Mouse (Mus musculus): ENCODE results near the gene Efemp2. TPM values are rescaled to one million over a fixed set of nuclear protein-coding genes. Genes with fewer than 3 reads are reported as not detected.

Efemp2 gene
- polyA plus RNA-seq, 2 experiments from 2014 or later: 1.5 to 1.9 TPM

- no peak for ATAC-seq
Observed at GRCm38 (mm10) chr19:5455037-5455436, 18.7 kb upstream of the Efemp2 start.

GRCm38 (mm10) chr19:5455568-5455967 lies 18.2 kb upstream of the Efemp2 start:
- no peak for ATAC-seq

GRCm38 (mm10) chr19:5456241-5456921 lies 17.4 kb upstream of the Efemp2 start:
- ATAC-seq: no peak

GRCm38 (mm10) chr19:5456922-5457745 lies 16.6 kb upstream of the Efemp2 start:
- ATAC-seq: peak; percentile 77

GRCm38 (mm10) chr19:5457746-5458442 lies 15.9 kb upstream of the Efemp2 start, which contains the start of gene Ccdc85b:
Gene Ccdc85b (minus strand): TSS chr19:5457894.
- no peak for ATAC-seq

GRCm38 (mm10) chr19:5459019-5459418 lies 14.7 kb upstream of the Efemp2 start:
- no peak for ATAC-seq

GRCm38 (mm10) chr19:5459896-5460295 lies 13.9 kb upstream of the Efemp2 start:
- no peak for ATAC-seq

- peak; percentile 72 for ATAC-seq
Observed at GRCm38 (mm10) chr19:5460465-5460911, 13.3 kb upstream of the Efemp2 start, which contains the start of gene Fibp. Gene Fibp (plus strand): TSS chr19:5460615.

- ATAC-seq: no peak
Observed at GRCm38 (mm10) chr19:5461411-5461810, 12.3 kb upstream of the Efemp2 start.

- no peak for ATAC-seq
Observed at GRCm38 (mm10) chr19:5463212-5463611, 10.5 kb upstream of the Efemp2 start.

GRCm38 (mm10) chr19:5463791-5464562 lies 9.8 kb upstream of the Efemp2 start:
- no peak for ATAC-seq

- ATAC-seq: no peak
Observed at GRCm38 (mm10) chr19:5465037-5465436, 8.7 kb upstream of the Efemp2 start.

- ATAC-seq: no peak
Observed at GRCm38 (mm10) chr19:5466916-5467500, 6.7 kb upstream of the Efemp2 start.

GRCm38 (mm10) chr19:5468374-5468773 lies 5.4 kb upstream of the Efemp2 start, which contains the start of gene Ctsw:
Gene Ctsw (minus strand): TSS chr19:5468507.
- ATAC-seq: peak; percentile 74

- ATAC-seq: no peak
Observed at GRCm38 (mm10) chr19:5471846-5472245, 1.9 kb upstream of the Efemp2 start.

- no peak for ATAC-seq
Observed at GRCm38 (mm10) chr19:5472857-5473256, 897 bp upstream of the Efemp2 start.

GRCm38 (mm10) chr19:5474281-5475068 lies 721 bp downstream of the Efemp2 start:
- ATAC-seq: no peak

GRCm38 (mm10) chr19:5475069-5475714 lies 1.4 kb downstream of the Efemp2 start:
- ATAC-seq: no peak

GRCm38 (mm10) chr19:5477004-5477667 lies 3.4 kb downstream of the Efemp2 start:
- ATAC-seq: no peak

All from activated CD4-positive, CD25-positive, alpha-beta regulatory T cell, adult 4 months (primary cell).